Mouse (Mus musculus): ENCODE measurements at regions not wholly inside any gene's neighbourhood (a gene's known extent, or its start where the extent isn't known, plus 50 kb on each side); places are given as distances from the start of the nearest gene placed in this dataset.

DNA sequence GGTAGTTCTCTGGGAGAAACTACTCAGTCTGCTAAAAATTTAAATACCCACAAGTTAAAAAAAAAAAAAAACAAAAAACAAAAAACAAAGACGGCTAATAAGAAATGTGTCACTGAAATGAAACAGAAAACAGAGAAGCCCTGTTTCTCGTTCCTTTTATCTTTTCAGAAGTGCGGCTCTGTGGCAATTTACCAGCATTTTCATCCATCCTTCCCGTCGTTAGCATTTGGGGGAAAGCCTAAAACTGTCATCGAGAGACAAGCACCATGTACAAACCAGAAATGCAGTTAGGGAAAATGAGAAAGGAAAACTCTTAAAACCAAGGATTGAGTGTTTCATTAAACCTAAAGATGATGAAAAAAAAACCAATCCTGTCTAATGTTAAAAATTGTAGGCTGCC lies 442.9 kb upstream of the Trpc7 start:
- TF ChIP-seq CTCF (IDR thresholded peaks at IDR 0.05; ENCODE audit: borderline replicate concordance, control insufficient read depth, extremely low read depth, insufficient read depth, low read length, poor library complexity) (no peak), POLR2A (IDR thresholded peaks at IDR 0.05; ENCODE audit: control insufficient read depth, extremely low read depth, insufficient read depth, low read length, poor library complexity) (no peak)
